Mouse (Mus musculus): ENCODE measurements around the gene Cacnb4. TPM values are rescaled to one million over a fixed set of nuclear protein-coding genes. Genes with fewer than 3 reads are reported as not detected.
A peak's percentile ranks its signal among the peaks of the same experiment; 100 is the strongest.

Gene Cacnb4
- polyA plus RNA-seq, 1 experiment = 0.06 TPM

DNA sequence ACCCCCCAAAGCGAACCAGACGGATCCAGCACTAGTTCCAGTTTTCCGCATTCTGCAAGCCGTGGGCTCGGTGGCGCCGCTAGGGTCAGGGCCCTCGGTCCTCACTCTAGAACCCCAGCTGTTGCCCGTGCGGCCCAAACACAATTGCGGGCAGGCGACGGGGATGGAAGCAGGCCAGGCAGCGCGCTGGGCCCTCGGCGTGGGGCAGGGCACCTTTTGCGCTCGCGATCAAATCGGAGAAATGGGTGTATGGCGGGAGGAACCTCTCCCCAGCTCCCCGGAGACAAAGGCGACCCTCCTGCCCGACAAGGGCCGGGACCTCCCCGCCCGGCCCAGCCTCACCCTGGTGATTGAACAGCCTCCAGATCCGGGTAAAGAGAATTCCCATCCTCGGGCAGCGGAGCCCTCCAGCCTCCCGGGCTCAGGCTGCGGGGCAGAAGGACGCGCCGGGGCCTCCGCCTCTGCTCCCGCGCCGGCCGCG is 252.3 kb downstream of the Cacnb4 start:
- Histone ChIP-seq H3K36me3 (ENCODE audit: control insufficient read depth, insufficient read depth, low read length) (no peaks in the 10 kb centered on the region), H3K4me3 (ENCODE audit: extremely low read depth, insufficient read depth, insufficient read length) (peak overlapping the region; percentile 71), H3K4me1 (ENCODE audit: control insufficient read depth, insufficient read depth, insufficient read length) (peaks cover 16% of the 10 kb centered on the region; the same call in 1 of the 2 replicates), H3K27me3 (ENCODE audit: control insufficient read depth, insufficient read depth, low read length) (no peaks in the 10 kb centered on the region), H3K27ac (ENCODE audit: insufficient read depth, low read length) (peak overlapping the region; percentile 80)
- WGBS = under 1% methylated on average over 41 of the region's 42 CpGs
- DNase-seq (ENCODE audit: low read depth in 1 of 2, low spot score in 2 of 2) = peak in 1 of 2 experiments; percentile 44
- no peak for TF ChIP-seq CTCF (IDR thresholded peaks at IDR 0.05; ENCODE audit: extremely low read depth, insufficient read depth, insufficient read length, insufficient replicate concordance)
- TF ChIP-seq POLR2A (IDR thresholded peaks at IDR 0.05; ENCODE audit: low read depth, low read length) = no peak

DNA sequence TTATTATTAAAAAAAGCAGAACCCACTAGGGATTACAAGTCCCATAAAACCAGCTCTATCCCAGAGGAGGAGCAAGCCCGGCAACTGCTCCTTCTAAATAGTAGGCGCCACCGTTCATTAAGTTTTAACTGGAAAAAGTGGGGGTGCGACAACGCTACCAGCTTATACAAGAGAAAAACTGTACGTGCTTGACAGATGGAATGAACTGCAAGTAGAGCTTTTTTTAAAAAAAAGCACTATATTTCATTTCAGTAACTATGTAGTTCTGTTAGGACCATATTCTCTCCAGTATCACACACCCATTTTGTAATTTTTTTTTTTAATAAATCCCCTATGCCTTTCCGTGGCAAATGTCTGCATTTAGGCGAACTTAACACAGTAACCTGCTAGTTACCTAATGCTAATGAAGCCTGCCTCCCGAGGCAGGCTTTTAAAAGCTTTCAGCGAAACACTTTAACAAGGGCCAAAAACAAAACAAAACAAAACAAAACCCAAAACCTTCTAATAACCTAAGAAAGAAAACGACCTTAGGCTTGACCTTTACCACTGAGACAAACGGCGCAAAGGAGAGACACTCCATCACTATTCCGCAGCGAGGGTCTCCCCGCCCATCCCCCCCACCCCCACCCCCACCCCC is 252.9 kb downstream of the Cacnb4 start:
- Histone ChIP-seq H3K27me3 (ENCODE audit: control insufficient read depth, insufficient read depth, low read length) (no peaks in the 10 kb centered on the region), H3K36me3 (ENCODE audit: control insufficient read depth, insufficient read depth, low read length) (no peaks in the 10 kb centered on the region), H3K4me1 (ENCODE audit: control insufficient read depth, insufficient read depth, insufficient read length) (peaks cover 18% of the 10 kb centered on the region; the same call in 1 of the 2 replicates), H3K4me3 (ENCODE audit: extremely low read depth, insufficient read depth, insufficient read length) (peak overlapping the region; percentile 71), H3K27ac (ENCODE audit: insufficient read depth, low read length) (no peak overlapping the region; the same call in 1 of the 2 replicates)
- TF ChIP-seq POLR2A (IDR thresholded peaks at IDR 0.05; ENCODE audit: low read depth, low read length) (no peak), CTCF (IDR thresholded peaks at IDR 0.05; ENCODE audit: extremely low read depth, insufficient read depth, insufficient read length, insufficient replicate concordance) (no peak)
- 6% methylated on average over 16 of the region's 16 CpGs for WGBS
- no peak for DNase-seq (ENCODE audit: low read depth in 1 of 2, low spot score in 2 of 2)

DNA sequence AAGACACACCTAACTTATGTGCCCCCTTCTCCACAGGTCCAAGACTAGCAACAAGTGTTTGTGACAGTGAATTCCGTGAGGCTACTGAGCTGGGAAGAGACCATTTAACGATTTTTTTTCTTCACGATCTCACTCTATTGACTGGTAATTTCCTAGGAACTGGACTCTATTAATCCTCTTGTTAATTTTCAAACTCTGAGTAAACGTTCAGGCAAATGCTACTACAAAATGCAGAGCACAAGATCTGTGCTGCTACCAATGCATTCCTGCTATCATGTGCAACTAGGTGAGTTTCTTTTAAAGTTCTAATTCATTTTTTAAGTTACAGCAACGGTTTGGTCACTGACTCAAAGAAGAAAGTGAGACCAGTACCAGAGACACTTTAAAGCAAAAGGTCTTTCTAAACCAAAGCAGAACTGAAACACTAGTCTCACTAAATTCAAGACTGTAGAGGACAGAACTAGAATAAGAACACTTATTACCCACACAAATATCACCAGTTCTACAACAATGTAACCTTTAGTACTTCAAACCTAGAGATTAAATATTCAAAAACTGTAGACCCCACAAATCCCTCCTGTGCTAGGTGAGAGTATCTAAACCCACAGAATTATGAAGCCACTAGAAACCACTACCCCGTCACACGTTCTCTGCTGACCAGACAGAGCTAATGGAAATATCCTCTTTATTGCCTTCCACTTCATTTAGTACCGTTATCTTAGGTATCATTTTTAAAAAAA is 253.6 kb downstream of the Cacnb4 start:
- H3K27ac ChIP-seq (ENCODE audit: insufficient read depth, low read length) = peak overlapping the region; percentile 25
- H3K4me1 ChIP-seq (ENCODE audit: control insufficient read depth, insufficient read depth, insufficient read length) = peaks cover 20% of the 10 kb centered on the region; the same call in 1 of the 2 replicates
- WGBS = 48% methylated on average over 8 of the region's 8 CpGs
- DNase-seq (ENCODE audit: low read depth in 1 of 2, low spot score in 2 of 2) = no peak
- peak overlapping the region; percentile 29; the same call in 1 of the 2 replicates for H3K4me3 ChIP-seq (ENCODE audit: extremely low read depth, insufficient read depth, insufficient read length)
- H3K36me3 ChIP-seq (ENCODE audit: control insufficient read depth, insufficient read depth, low read length) = no peaks in the 10 kb centered on the region
- no peaks in the 10 kb centered on the region for H3K27me3 ChIP-seq (ENCODE audit: control insufficient read depth, insufficient read depth, low read length)
- no peak for TF ChIP-seq POLR2A (IDR thresholded peaks at IDR 0.05; ENCODE audit: low read depth, low read length)
- no peak for TF ChIP-seq CTCF (IDR thresholded peaks at IDR 0.05; ENCODE audit: extremely low read depth, insufficient read depth, insufficient read length, insufficient replicate concordance)

DNA sequence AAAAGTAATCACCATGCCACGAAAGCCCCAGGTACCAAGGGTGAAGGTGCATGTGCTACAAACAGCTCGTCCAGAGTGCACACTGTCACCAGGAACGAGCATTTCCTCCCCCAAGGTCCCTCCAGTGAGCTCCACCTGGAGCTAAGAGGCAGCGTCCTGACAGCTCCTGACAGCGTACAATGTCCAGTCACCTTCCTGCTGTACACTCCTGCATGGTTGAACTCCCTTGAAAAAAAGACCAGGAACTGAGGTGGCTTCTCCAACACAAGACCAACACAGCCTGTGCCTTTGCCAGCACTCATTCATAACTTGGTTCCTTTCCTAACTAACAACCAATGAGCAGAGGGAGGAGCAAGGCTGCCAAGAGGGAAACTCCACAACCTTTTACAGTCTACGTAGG is 255.4 kb downstream of the Cacnb4 start:
- H3K27ac ChIP-seq (ENCODE audit: insufficient read depth, low read length) = no peak overlapping the region
- no peaks in the 10 kb centered on the region for H3K27me3 ChIP-seq (ENCODE audit: control insufficient read depth, insufficient read depth, low read length)
- TF ChIP-seq CTCF (IDR thresholded peaks at IDR 0.05; ENCODE audit: extremely low read depth, insufficient read depth, insufficient read length, insufficient replicate concordance) (no peak), POLR2A (IDR thresholded peaks at IDR 0.05; ENCODE audit: low read depth, low read length) (no peak)
- H3K4me3 ChIP-seq (ENCODE audit: extremely low read depth, insufficient read depth, insufficient read length) = no peak overlapping the region
- no peaks in the 10 kb centered on the region for H3K36me3 ChIP-seq (ENCODE audit: control insufficient read depth, insufficient read depth, low read length)
- H3K4me1 ChIP-seq (ENCODE audit: control insufficient read depth, insufficient read depth, insufficient read length) = peaks cover 20% of the 10 kb centered on the region; the same call in 1 of the 2 replicates
- DNase-seq (ENCODE audit: low read depth in 1 of 2, low spot score in 2 of 2) = no peak
- WGBS = 57% methylated on average over 6 of the region's 6 CpGs

DNA sequence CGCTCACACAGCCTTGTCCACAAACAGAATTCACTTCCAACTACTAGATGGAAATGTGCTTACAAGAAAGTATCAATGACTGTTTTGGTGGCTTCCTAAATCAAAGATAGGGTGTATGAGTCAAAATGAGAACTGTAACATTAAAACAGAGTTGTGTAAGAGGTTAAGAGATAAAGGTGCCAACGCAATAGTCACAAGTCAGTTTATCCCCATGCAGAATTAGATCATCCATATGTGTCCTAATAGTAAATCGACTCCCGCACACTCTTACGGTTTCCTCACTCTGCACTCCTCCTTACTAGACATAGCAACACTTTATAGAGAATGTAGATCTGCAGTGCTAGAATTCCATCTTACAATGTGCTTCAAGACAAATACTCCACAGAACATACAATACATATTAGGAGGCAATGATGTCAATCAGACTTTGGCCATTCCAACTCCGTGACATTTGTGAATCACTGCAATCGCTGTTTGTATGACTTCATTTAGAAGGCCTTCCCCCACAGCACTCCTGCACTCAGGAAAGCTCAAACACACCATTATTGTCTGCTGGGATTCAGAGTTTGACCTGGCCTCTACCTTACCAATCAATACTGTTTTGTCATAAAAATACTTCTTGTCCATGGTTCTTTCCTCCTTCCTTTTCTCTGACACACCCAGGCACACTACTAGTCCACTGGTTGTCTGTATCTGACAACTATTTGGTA is 256.5 kb downstream of the Cacnb4 start:
- Histone ChIP-seq H3K36me3 (ENCODE audit: control insufficient read depth, insufficient read depth, low read length) (peaks cover 4% of the 10 kb centered on the region), H3K4me1 (ENCODE audit: control insufficient read depth, insufficient read depth, insufficient read length) (peaks cover 20% of the 10 kb centered on the region; the same call in 1 of the 2 replicates), H3K4me3 (ENCODE audit: extremely low read depth, insufficient read depth, insufficient read length) (no peak overlapping the region), H3K27ac (ENCODE audit: insufficient read depth, low read length) (no peak overlapping the region), H3K27me3 (ENCODE audit: control insufficient read depth, insufficient read depth, low read length) (no peaks in the 10 kb centered on the region)
- TF ChIP-seq CTCF (IDR thresholded peaks at IDR 0.05; ENCODE audit: extremely low read depth, insufficient read depth, insufficient read length, insufficient replicate concordance) = no peak
- TF ChIP-seq POLR2A (IDR thresholded peaks at IDR 0.05; ENCODE audit: low read depth, low read length) = no peak
- DNase-seq (ENCODE audit: low read depth in 1 of 2, low spot score in 2 of 2) = no peak
- 92% methylated on average over 7 of the region's 7 CpGs for WGBS

DNA sequence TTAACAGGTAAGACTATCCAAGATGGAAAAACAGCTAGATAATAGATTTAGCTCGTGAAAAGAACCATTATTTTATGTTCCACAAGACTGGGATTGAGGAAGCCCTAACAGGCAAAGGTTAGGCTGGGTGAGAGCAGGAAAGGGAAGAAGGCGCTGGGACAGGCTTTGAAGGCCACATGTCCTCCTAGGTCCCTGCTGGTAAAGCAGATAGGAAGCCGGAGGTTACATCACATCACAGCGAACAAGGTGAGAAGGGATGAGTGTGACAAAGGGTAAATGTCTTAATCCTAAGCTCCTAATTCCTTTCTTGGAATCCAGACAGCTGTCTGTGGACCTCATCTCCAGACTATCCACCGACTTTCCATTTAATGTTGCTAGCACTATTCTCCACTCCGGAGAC is 257.3 kb downstream of the Cacnb4 start:
- peaks cover 4% of the 10 kb centered on the region for H3K36me3 ChIP-seq (ENCODE audit: control insufficient read depth, insufficient read depth, low read length)
- H3K4me3 ChIP-seq (ENCODE audit: extremely low read depth, insufficient read depth, insufficient read length) = no peak overlapping the region
- TF ChIP-seq POLR2A (IDR thresholded peaks at IDR 0.05; ENCODE audit: low read depth, low read length) (no peak), CTCF (IDR thresholded peaks at IDR 0.05; ENCODE audit: extremely low read depth, insufficient read depth, insufficient read length, insufficient replicate concordance) (no peak)
- H3K27ac ChIP-seq (ENCODE audit: insufficient read depth, low read length) = no peak overlapping the region
- peaks cover 20% of the 10 kb centered on the region; the same call in 1 of the 2 replicates for H3K4me1 ChIP-seq (ENCODE audit: control insufficient read depth, insufficient read depth, insufficient read length)
- 87% methylated on average over 6 of the region's 6 CpGs for WGBS
- H3K27me3 ChIP-seq (ENCODE audit: control insufficient read depth, insufficient read depth, low read length) = no peaks in the 10 kb centered on the region
- DNase-seq (ENCODE audit: low read depth in 1 of 2, low spot score in 2 of 2) = no peak
